In genomic region chr7:68580650-68581049, GRCm38 (mm10) we compare ENCODE assay signal across 10 mouse cellular contexts.
A peak's percentile ranks its signal among the peaks of the same experiment; 100 is the strongest.
DNase-seq lines count a peak whose midpoint lies in the region; ATAC-seq and TF ChIP-seq lines count a peak whose summit lies in the region.
"Had no signal": no experiment of that assay in that cellular context is flagged by ENCODE, and none has a peak within 500 bp of the region (broad histone marks: within the 10 kb centered on the region; RNA-seq: fewer than 3 reads in every experiment).

No protein-coding gene starts in this region.

- TF ChIP-seq CTCF in left cerebral cortex, adult 2 months (IDR thresholded peaks at IDR 0.05), result peak; percentile 81

- H3K4me3 ChIP-seq in midbrain, embryonic 10.5 days, result no peak overlapping the region
- H3K4me3 ChIP-seq in midbrain, embryonic 16.5 days (ENCODE audit: low read depth, low read length), result no peak overlapping the region
- no peak overlapping the region for H3K4me3 ChIP-seq in left cerebral cortex, adult 2 months
- H3K4me3 ChIP-seq: erythroblast, embryonic 14.5 days had no signal

- H3K4me2 ChIP-seq in midbrain, embryonic 16.5 days (ENCODE audit: low read length), result no peak overlapping the region

- no peaks in the 10 kb centered on the region for H3K36me3 ChIP-seq in midbrain, embryonic 10.5 days
- H3K36me3 ChIP-seq in midbrain, embryonic 16.5 days (ENCODE audit: control insufficient read depth, insufficient read depth, low read length), result no peaks in the 10 kb centered on the region
- H3K36me3 ChIP-seq: stomach, embryonic 15.5 days had no signal

- H3K9ac ChIP-seq in midbrain, embryonic 16.5 days (ENCODE audit: low read depth, low read length), result no peak overlapping the region
- H3K9ac ChIP-seq: stomach, embryonic 15.5 days had no signal

- WGBS in midbrain, embryonic 10.5 days, result 43% methylated on average over 4 of the region's 4 CpGs
- WGBS in midbrain, embryonic 16.5 days, result 45% methylated on average over 4 of the region's 4 CpGs

- H3K27me3 ChIP-seq in midbrain, embryonic 10.5 days (ENCODE audit: low read depth, poor library complexity, severe bottlenecking), result peaks cover 29% of the 10 kb centered on the region
- H3K27me3 ChIP-seq in midbrain, embryonic 16.5 days (ENCODE audit: control insufficient read depth, insufficient read depth, low read depth, low read length), result peaks cover 3% of the 10 kb centered on the region; the same call in 1 of the 2 replicates

- peak; percentile 39 for DNase-seq in midbrain, embryonic 10.5 days (ENCODE audit: low spot score)
- DNase-seq in ZHBTc4 (ENCODE audit: low read depth, low spot score), result peak; percentile 66
- peak; percentile 46 for DNase-seq in cerebellum, adult 9-10 months
- peak; percentile 58 for DNase-seq in gastrocnemius, postnatal 10 days
- peak; percentile 31 to 56 for DNase-seq in left cerebral cortex, adult 2 months (ENCODE audit: extremely low spot score in 1 of 2, low spot score in 2 of 2)
- DNase-seq in retina, embryonic 14.5 days (ENCODE audit: low spot score), result peak; percentile 79

- no peaks in the 10 kb centered on the region for H3K9me3 ChIP-seq in midbrain, embryonic 10.5 days (replicated peaks)
- no peaks in the 10 kb centered on the region for H3K9me3 ChIP-seq in midbrain, embryonic 16.5 days (replicated peaks; ENCODE audit: control insufficient read depth, low read length, poor library complexity, severe bottlenecking)
- H3K9me3 ChIP-seq: stomach, embryonic 15.5 days had no signal

- H3K4me1 ChIP-seq in midbrain, embryonic 10.5 days, result peaks cover 8% of the 10 kb centered on the region; the same call in 1 of the 2 replicates
- peaks cover 4% of the 10 kb centered on the region; the same call in 1 of the 2 replicates for H3K4me1 ChIP-seq in midbrain, embryonic 16.5 days (ENCODE audit: control insufficient read depth, insufficient read depth, low read length)
- H3K4me1 ChIP-seq: stomach, embryonic 15.5 days had no signal

- H3K27ac ChIP-seq in midbrain, embryonic 10.5 days (replicated peaks), result no peak overlapping the region
- H3K27ac ChIP-seq in midbrain, embryonic 16.5 days (ENCODE audit: low read length), result no peak overlapping the region
- H3K27ac ChIP-seq in left cerebral cortex, adult 2 months, result no peak overlapping the region
- H3K27ac ChIP-seq: stomach, embryonic 15.5 days had no signal

- ATAC-seq in midbrain, embryonic 16.5 days, result no peak
- no peak for ATAC-seq in erythroblast, adult 5-6 weeks (replicated peaks; ENCODE audit: low FRiP score, poor library complexity, severe bottlenecking)

- intact Hi-C loops in left cerebral cortex, adult 2 months (cut with DNase I), result loop anchor here (10.0 kb wide), 1 partner anchor 1754 kb away; no protein-coding TSS in a partner anchor
